Mouse (Mus musculus) lung, adult 2 months (tissue): ENCODE measurements around the gene Styk1. TPM values are rescaled to one million over a fixed set of nuclear protein-coding genes. Genes with fewer than 3 reads are reported as not detected.

Experiments
- DNase-seq: peaks from one replicate; pipeline ENCODE4 v3.0.0; 2022
- H3K4me1 ChIP-seq: fragments of 200-500 bp; 2 replicates; pipeline ENCODE4 v1.6.1; 2011; ENCODE audit warnings: low read length; ENCODE audit not compliant: control insufficient read depth, insufficient read depth
- H3K4me3 ChIP-seq: fragments of 200-500 bp; replicated peaks from 2 replicates; pipeline ENCODE3; 2011; ENCODE audit warnings: low read depth, mild to moderate bottlenecking, control low read depth, low read length; ENCODE audit errors: extremely low read depth
- CTCF ChIP-seq: fragments of 200-500 bp; IDR thresholded peaks from 2 replicates; pipeline ENCODE4 v1.5.1; 2011; ENCODE audit warnings: mild to moderate bottlenecking, low read length, control low read depth; ENCODE audit not compliant: insufficient read depth
- POLR2A ChIP-seq: fragments of 200-500 bp; IDR thresholded peaks from 2 replicates; pipeline ENCODE4 v1.6.1; 2011; ENCODE audit warnings: low read depth, mild to moderate bottlenecking, control low read depth, low read length, borderline replicate concordance; ENCODE audit errors: extremely low read depth
- WGBS: fragments of 180-500 bp; shearing (Covaris S2); methylation state at CpG from one replicate; pipeline ENCODE4 v1.1.7; 2018; 5-methylcytosine and 5-hydroxymethylcytosine counted together
- polyA plus RNA-seq: library from polyadenylated mRNA; depleted of rRNA; stranded (reverse); fragments of >200 nt; gene quantifications from 2 replicates; pipeline ENCODE4 v1.2.3, GENCODE M21; 2012; rRNA removed

The Styk1 gene
- polyA plus RNA-seq, 1 experiment: 0.71 TPM

GRCm38 (mm10) chr6:131264175-131264574 is 89.2 kb downstream of the Styk1 start:
- 81% methylated on average over 5 of the region's 5 CpGs for WGBS
- DNase-seq: no peak
- TF ChIP-seq POLR2A (no peak), CTCF (no peak)
- no peaks in the 10 kb centered on the region for H3K4me1 ChIP-seq
- H3K4me3 ChIP-seq: no peak overlapping the region

GRCm38 (mm10) chr6:131262778-131263177 is 90.6 kb downstream of the Styk1 start:
- TF ChIP-seq CTCF: no peak
- TF ChIP-seq POLR2A: no peak
- WGBS: 55% methylated on average over 3 of the region's 3 CpGs

GRCm38 (mm10) chr6:131262009-131262408 is 91.4 kb downstream of the Styk1 start:
- no peak for DNase-seq
- no peak for TF ChIP-seq CTCF
- TF ChIP-seq POLR2A: no peak
- 69% methylated on average over 3 of the region's 3 CpGs for WGBS
- no peak overlapping the region for H3K4me3 ChIP-seq
- H3K4me1 ChIP-seq: no peaks in the 10 kb centered on the region

More at GRCm38 (mm10) chr6:131262778-131263177, 90.6 kb downstream of the Styk1 start:
- DNase-seq: no peak
- H3K4me1 ChIP-seq: no peaks in the 10 kb centered on the region
- H3K4me3 ChIP-seq: no peak overlapping the region

Other genes starting within 250 kb of the Styk1 start
- 0.55 and 1.8 TPM in 2 replicates for gene Klra2, start 106.2 kb downstream of the Styk1 start, polyA plus RNA-seq
- 0.71 and 1.7 TPM in 2 replicates for gene Magohb, start 60.4 kb downstream of the Styk1 start, polyA plus RNA-seq
- gene Ybx3, start 34.9 kb upstream of the Styk1 start, polyA plus RNA-seq: 77.9 and 84.9 TPM in 2 replicates
- not detected in 2 replicates for gene 5430401F13Rik, start 132.8 kb upstream of the Styk1 start, polyA plus RNA-seq
- gene Gm6619, start 132.8 kb upstream of the Styk1 start, polyA plus RNA-seq: not detected in 2 replicates